Mouse (Mus musculus): ENCODE data around the gene Hoxb6.

DNA sequence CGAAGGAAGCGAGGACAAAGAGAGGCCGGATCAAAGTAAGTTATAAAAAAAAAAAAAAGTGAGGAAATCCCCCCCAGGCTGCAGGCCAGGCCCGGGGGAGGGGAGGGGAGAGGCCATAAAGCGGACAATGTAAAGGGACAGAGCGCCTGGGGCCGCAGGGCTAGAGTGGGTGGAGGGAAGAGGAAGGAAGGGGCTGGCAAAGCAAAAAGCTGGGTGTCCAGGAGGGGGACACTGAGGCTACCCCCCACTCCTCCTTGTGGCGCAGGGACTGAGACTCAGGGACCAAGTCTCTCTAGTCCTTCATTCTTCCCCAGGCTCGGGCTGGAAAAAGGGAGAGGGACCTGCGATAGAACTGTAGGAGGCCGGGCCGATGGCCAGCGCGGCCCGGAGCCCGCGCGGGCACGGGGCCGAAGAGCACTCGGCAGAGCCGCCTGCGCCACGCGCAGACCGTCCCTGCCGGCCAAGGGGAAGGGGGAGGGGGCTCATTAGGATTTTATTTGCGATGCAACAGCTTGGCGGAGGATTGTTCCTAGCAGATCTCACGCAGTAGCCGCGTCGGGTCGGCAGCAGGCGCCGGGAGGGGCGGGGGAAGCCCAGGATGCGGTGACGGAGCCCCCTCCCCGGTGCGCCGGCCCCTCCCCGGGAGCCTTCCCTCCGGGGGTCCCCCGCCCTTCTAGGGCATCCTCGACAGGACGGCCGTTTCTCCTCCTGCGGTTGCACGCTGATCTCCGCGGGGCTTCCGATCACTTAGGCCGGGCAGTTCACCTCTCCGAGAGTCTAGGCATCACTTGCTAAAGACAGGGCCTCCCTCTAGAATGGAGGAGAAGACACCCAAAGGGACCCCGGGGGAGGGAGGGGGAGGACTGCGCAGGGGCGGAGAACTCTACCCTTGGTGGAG lies 20.0 kb upstream of the Hoxb6 start:
- no peak for TF ChIP-seq CTCF (IDR thresholded peaks at IDR 0.05; ENCODE audit: low read depth, low read length)
- TF ChIP-seq POLR2A (IDR thresholded peaks at IDR 0.05; ENCODE audit: borderline replicate concordance, low read depth, low read length) = no peak
